In genomic region chr4:89274829-89275548, GRCm38 (mm10) we compare ENCODE assay signal across 13 mouse cellular contexts. TPM values are rescaled to one million over a fixed set of nuclear protein-coding genes. Genes with fewer than 3 reads are reported as not detected.
A peak's percentile ranks its signal among the peaks of the same experiment; 100 is the strongest.
DNase-seq lines count a peak whose midpoint lies in the region; ATAC-seq lines count a peak whose summit lies in the region.
"Had no signal": no experiment of that assay in that cellular context is flagged by ENCODE, and none has a peak within 500 bp of the region (broad histone marks: within the 10 kb centered on the region; RNA-seq: fewer than 3 reads in every experiment).

No protein-coding gene starts in this region.

- no peak overlapping the region for H3K4me3 ChIP-seq in hindbrain, embryonic 12.5 days
- H3K4me3 ChIP-seq in hindbrain, embryonic 16.5 days (ENCODE audit: low read length): no peak overlapping the region
- H3K4me3 ChIP-seq in forebrain, embryonic 14.5 days (ENCODE audit: low read depth, low read length): no peak overlapping the region
- H3K4me3 ChIP-seq in midbrain, embryonic 13.5 days (replicated peaks): no peak overlapping the region
- H3K4me3 ChIP-seq: embryonic facial prominence, embryonic 15.5 days; left cerebral cortex, adult 2 months; limb, embryonic 15.5 days had no signal

- H3K27ac ChIP-seq in hindbrain, embryonic 12.5 days: no peak overlapping the region
- H3K27ac ChIP-seq in hindbrain, embryonic 16.5 days (ENCODE audit: low read depth, low read length): no peak overlapping the region
- no peak overlapping the region for H3K27ac ChIP-seq in forebrain, embryonic 14.5 days (ENCODE audit: low read depth, low read length)
- H3K27ac ChIP-seq in midbrain, embryonic 13.5 days: no peak overlapping the region
- H3K27ac ChIP-seq: embryonic facial prominence, embryonic 15.5 days; left cerebral cortex, adult 2 months; limb, embryonic 15.5 days had no signal

- WGBS in hindbrain, embryonic 12.5 days: 1% methylated on average over 24 of the region's 24 CpGs
- WGBS in hindbrain, embryonic 16.5 days: 1% methylated on average over 24 of the region's 24 CpGs
- under 1% methylated on average over 24 of the region's 24 CpGs for WGBS in forebrain, embryonic 14.5 days
- under 1% methylated on average over 24 of the region's 24 CpGs for WGBS in midbrain, embryonic 13.5 days

- H3K4me1 ChIP-seq in hindbrain, embryonic 12.5 days: no peaks in the 10 kb centered on the region
- no peaks in the 10 kb centered on the region for H3K4me1 ChIP-seq in hindbrain, embryonic 16.5 days (ENCODE audit: control insufficient read depth, insufficient read depth, low read depth, low read length)
- H3K4me1 ChIP-seq in forebrain, embryonic 14.5 days (ENCODE audit: control insufficient read depth, insufficient read depth, low read length): no peaks in the 10 kb centered on the region
- H3K4me1 ChIP-seq in midbrain, embryonic 13.5 days (replicated peaks): no peaks in the 10 kb centered on the region
- H3K4me1 ChIP-seq: embryonic facial prominence, embryonic 15.5 days had no signal

- ATAC-seq in hindbrain, embryonic 12.5 days (ENCODE audit: low FRiP score): 0 out of 2 replicates have a peak, but pooled peaks have one; percentile 14
- no peak; the same call in 1 of the 2 replicates for ATAC-seq in hindbrain, embryonic 16.5 days
- peak; percentile 21; the same call in 1 of the 2 replicates for ATAC-seq in forebrain, embryonic 14.5 days
- ATAC-seq in midbrain, embryonic 13.5 days: peak; percentile 51
- no peak for ATAC-seq in cerebellum, adult (ENCODE audit: insufficient number of reproducible peaks, low FRiP score, low TSS enrichment)

- no peak overlapping the region for H3K4me2 ChIP-seq in hindbrain, embryonic 12.5 days (replicated peaks)
- H3K4me2 ChIP-seq in hindbrain, embryonic 16.5 days (ENCODE audit: low read length): no peak overlapping the region
- H3K4me2 ChIP-seq in forebrain, embryonic 14.5 days (ENCODE audit: low read length): no peak overlapping the region
- H3K4me2 ChIP-seq in midbrain, embryonic 13.5 days (replicated peaks): no peak overlapping the region
- H3K4me2 ChIP-seq: embryonic facial prominence, embryonic 15.5 days; limb, embryonic 15.5 days; lung, embryonic 14.5 days had no signal

- peak; percentile 22 for DNase-seq in ZHBTc4 (ENCODE audit: low read depth, low spot score)
- DNase-seq in forebrain, embryonic 14.5 days (ENCODE audit: low spot score): no peak
- no peak for DNase-seq in layer of hippocampus, adult 8-10 months (ENCODE audit: low spot score in 2 of 2)
- no peak for DNase-seq in thymus, postnatal 14 days
- DNase-seq: kidney, postnatal 36 days; lung, embryonic 14.5 days had no signal

- no peaks in the 10 kb centered on the region for H3K36me3 ChIP-seq in hindbrain, embryonic 12.5 days
- H3K36me3 ChIP-seq in hindbrain, embryonic 16.5 days (ENCODE audit: control insufficient read depth, insufficient read depth, low read length): no peaks in the 10 kb centered on the region
- no peaks in the 10 kb centered on the region for H3K36me3 ChIP-seq in forebrain, embryonic 14.5 days (ENCODE audit: control insufficient read depth, insufficient read depth, low read length)
- no peaks in the 10 kb centered on the region for H3K36me3 ChIP-seq in midbrain, embryonic 13.5 days
- H3K36me3 ChIP-seq: embryonic facial prominence, embryonic 15.5 days; limb, embryonic 15.5 days had no signal

- no peak overlapping the region for H3K9ac ChIP-seq in hindbrain, embryonic 12.5 days
- no peak overlapping the region for H3K9ac ChIP-seq in hindbrain, embryonic 16.5 days (ENCODE audit: low read depth, low read length)
- H3K9ac ChIP-seq in forebrain, embryonic 14.5 days (ENCODE audit: low read length): no peak overlapping the region
- no peak overlapping the region for H3K9ac ChIP-seq in midbrain, embryonic 13.5 days (replicated peaks)
- H3K9ac ChIP-seq: embryonic facial prominence, embryonic 15.5 days; limb, embryonic 15.5 days; lung, embryonic 14.5 days had no signal

- H3K9me3 ChIP-seq in hindbrain, embryonic 12.5 days (replicated peaks): no peaks in the 10 kb centered on the region
- no peaks in the 10 kb centered on the region for H3K9me3 ChIP-seq in hindbrain, embryonic 16.5 days (ENCODE audit: control insufficient read depth, low read length)
- no peaks in the 10 kb centered on the region for H3K9me3 ChIP-seq in forebrain, embryonic 14.5 days (replicated peaks; ENCODE audit: control insufficient read depth, low read length)
- no peaks in the 10 kb centered on the region for H3K9me3 ChIP-seq in midbrain, embryonic 13.5 days
- H3K9me3 ChIP-seq: embryonic facial prominence, embryonic 15.5 days; limb, embryonic 15.5 days had no signal

- peaks cover 95% of the 10 kb centered on the region for H3K27me3 ChIP-seq in hindbrain, embryonic 12.5 days
- peaks cover 57% of the 10 kb centered on the region for H3K27me3 ChIP-seq in hindbrain, embryonic 16.5 days (replicated peaks; ENCODE audit: control insufficient read depth, insufficient read depth, low read length)
- H3K27me3 ChIP-seq in forebrain, embryonic 14.5 days (replicated peaks; ENCODE audit: control insufficient read depth, insufficient read depth, low read length): peaks cover 93% of the 10 kb centered on the region
- H3K27me3 ChIP-seq in midbrain, embryonic 13.5 days: peaks cover 97% of the 10 kb centered on the region

RNA-seq across cellular contexts. Expression of gene Cdkn2a, which starts 19.5 kb away (rescaled TPM):
- polyA plus RNA-seq in hindbrain, embryonic 12.5 days (2016; fragmentation: Nextera tagmentation; extraction: Ambion mirVana): not detected in 2 replicates
- polyA plus RNA-seq in hindbrain, embryonic 16.5 days (2015; fragmentation: Nextera tagmentation; extraction: Ambion mirVana): not detected in 2 replicates
- not detected in 2 replicates for polyA plus RNA-seq in forebrain, embryonic 14.5 days (2014; fragmentation: Nextera tagmentation; extraction: Ambion mirVana)
- polyA plus RNA-seq in midbrain, embryonic 13.5 days (2015; fragmentation: Nextera tagmentation; extraction: Ambion mirVana): not detected in 2 replicates
- 1 to 10 TPM in 2 of 4 experiments, under 1 TPM in 1, not detected in 1; 0.62 to 1.4 (median 1.1) TPM for total RNA-seq in layer of hippocampus, adult 8-10 months (2022)
- total RNA-seq: left cerebral cortex, adult 2 months had no signal
- polyA plus RNA-seq: embryonic facial prominence, embryonic 15.5 days; limb, embryonic 15.5 days; lung, embryonic 14.5 days had no signal

RNA-seq across cellular contexts. Expression of gene Cdkn2b, which starts 35.9 kb away (rescaled TPM):
- polyA plus RNA-seq in hindbrain, embryonic 12.5 days (2016; fragmentation: Nextera tagmentation; extraction: Ambion mirVana): 1.1 and 1.5 TPM in 2 replicates
- 1.1 and 1.7 TPM in 2 replicates for polyA plus RNA-seq in hindbrain, embryonic 16.5 days (2015; fragmentation: Nextera tagmentation; extraction: Ambion mirVana)
- polyA plus RNA-seq in forebrain, embryonic 14.5 days (2014; fragmentation: Nextera tagmentation; extraction: Ambion mirVana): 0.20 and 0.57 TPM in 2 replicates
- polyA plus RNA-seq in midbrain, embryonic 13.5 days (2015; fragmentation: Nextera tagmentation; extraction: Ambion mirVana): 0.34 and 0.40 TPM in 2 replicates
- 1 to 10 TPM; 1.3 to 2.1 (median 1.7) TPM for total RNA-seq in layer of hippocampus, adult 8-10 months (2022)

Comparison
In these comparisons a context has a peak if more than half of its experiments do, and no peak if none do; other contexts are left out.
1. ATAC-seq: peak in hindbrain, embryonic 12.5 days (single experiment), forebrain, embryonic 14.5 days (single experiment) and midbrain, embryonic 13.5 days (single experiment); none in hindbrain, embryonic 16.5 days (single experiment) and cerebellum, adult (single experiment).